Mouse (Mus musculus) hindbrain, postnatal 0 days (tissue): ENCODE data around the gene OR5BS1P. TPM values are rescaled to one million over a fixed set of nuclear protein-coding genes. Genes with fewer than 3 reads are reported as not detected.

ENCODE experiments used
- ATAC-seq: fragments of 200-750 bp; cut with Nextera tagmentation; 2 replicates; pipeline ENCODE4 v1.8.0; 2017; ENCODE audit warnings: mild to moderate bottlenecking, moderate TSS enrichment, moderate library complexity
- DNase-seq: peaks from one replicate; pipeline ENCODE4 v3.0.0-alpha.2; 2015; ENCODE audit warnings: low spot score
- H3K27ac ChIP-seq: fragments of 300-500 bp; sonication (generic); 2 replicates; pipeline ENCODE4 v1.5.1; 2014; ENCODE audit warnings: mild to moderate bottlenecking
- H3K27me3 ChIP-seq: fragments of 300-500 bp; sonication (generic); 2 replicates; pipeline ENCODE4 v1.6.1; 2014; ENCODE audit warnings: low read length, mixed read lengths; ENCODE audit not compliant: insufficient read depth
- H3K36me3 ChIP-seq: fragments of 300-500 bp; sonication (generic); 2 replicates; pipeline ENCODE4 v1.6.1; 2014; ENCODE audit warnings: low read length, mixed read lengths; ENCODE audit not compliant: insufficient read depth
- H3K4me1 ChIP-seq: fragments of 300-500 bp; sonication (generic); 2 replicates; pipeline ENCODE4 v1.6.1; 2014; ENCODE audit warnings: antibody characterized with exemption, low read length, mixed read lengths; ENCODE audit not compliant: insufficient read depth
- H3K4me2 ChIP-seq: fragments of 300-500 bp; sonication (generic); 2 replicates; pipeline ENCODE4 v1.6.1; 2014; ENCODE audit warnings: low read depth, mild to moderate bottlenecking, low read length, moderate library complexity, mixed read lengths
- H3K4me3 ChIP-seq: fragments of 300-500 bp; sonication (generic); 2 replicates; pipeline ENCODE4 v1.5.1; 2014; ENCODE audit warnings: low read length
- H3K9ac ChIP-seq: fragments of 300-500 bp; sonication (generic); replicated peaks from 2 replicates; pipeline ENCODE4 v1.6.1; 2014; ENCODE audit warnings: mild to moderate bottlenecking, low read length, moderate library complexity, mixed read lengths
- H3K9me3 ChIP-seq: fragments of 300-500 bp; sonication (generic); 2 replicates; pipeline ENCODE4 v1.6.1; 2016; ENCODE audit warnings: low read length, mixed read lengths
- CTCF ChIP-seq: IDR thresholded peaks from 2 replicates; pipeline ENCODE4 v1.5.1; 2016; ENCODE audit warnings: antibody characterized with exemption, control low read depth, low read depth
- WGBS: fragments of 180-500 bp; shearing (Covaris S2); extraction: QIAGEN DNeasy Blood & Tissue Kit; methylation state at CpG from one replicate; pipeline ENCODE4 v1.1.7; 2014; 5-methylcytosine and 5-hydroxymethylcytosine counted together
- polyA plus RNA-seq: library from polyadenylated mRNA; unstranded; fragments of >200 nt; fragmentation: Nextera tagmentation; extraction: Ambion mirVana; gene quantifications from 2 replicates; pipeline ENCODE4 v1.2.1, GENCODE M21; 2015
- total RNA-seq: library from RNA; depleted of rRNA; stranded (reverse); fragments of >200 nt; gene quantifications from 2 replicates; pipeline ENCODE4 v1.2.3, GENCODE M21; 2014

OR5BS1P gene
- total and polyA plus RNA-seq, 2 experiments from 2014 or later: not detected

DNA sequence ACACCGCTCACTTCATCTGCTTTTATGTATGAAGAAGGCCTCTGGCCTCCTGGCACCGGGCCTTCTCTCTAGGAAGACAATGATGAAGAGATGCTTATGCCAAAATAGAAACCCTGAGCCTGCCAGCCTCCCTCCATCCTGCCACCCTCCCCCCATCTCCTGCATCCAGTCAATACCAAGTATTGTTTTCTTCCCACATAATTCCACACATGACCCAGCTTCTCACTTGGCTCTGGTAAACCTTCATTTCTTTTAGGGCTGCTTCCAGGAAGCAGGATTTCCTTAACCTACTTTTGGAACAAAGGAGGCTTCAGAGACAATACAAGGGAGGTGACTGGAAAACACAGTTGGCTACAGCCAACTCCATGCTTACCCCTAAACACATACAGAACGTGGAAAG, 13.0 kb downstream of the OR5BS1P start, which contains the start of gene Lalba:
TSS of gene Lalba (minus strand) at position 21 of the 400 bp plus-strand sequence.
- H3K27ac ChIP-seq: no peak within 1 kb of the TSS
- no peak within 1 kb of the TSS for H3K4me3 ChIP-seq
- no peak within 1 kb of the TSS for H3K4me2 ChIP-seq
- H3K9me3 ChIP-seq: no peaks in the 10 kb centered on the region
- ATAC-seq: no peak
- DNase-seq: no peak
- no peaks in the 10 kb centered on the region for H3K27me3 ChIP-seq
- no peak for TF ChIP-seq CTCF
- no peak within 1 kb of the TSS for H3K9ac ChIP-seq
- peaks cover 3% of the 10 kb centered on the region; the same call in 1 of the 2 replicates for H3K4me1 ChIP-seq
- H3K36me3 ChIP-seq: no peaks in the 10 kb centered on the region
- WGBS: 47% methylated on average over 3 of the region's 3 CpGs

- Histone ChIP-seq H3K27ac (no peak overlapping the region), H3K4me3 (no peak overlapping the region), H3K4me2 (no peak overlapping the region), H3K4me1 (peaks cover 3% of the 10 kb centered on the region; the same call in 1 of the 2 replicates), H3K36me3 (no peaks in the 10 kb centered on the region), H3K9ac (no peak overlapping the region), H3K9me3 (no peaks in the 10 kb centered on the region), H3K27me3 (no peaks in the 10 kb centered on the region)
- ATAC-seq: no peak
- 79% methylated on average over 18 of the region's 18 CpGs for WGBS
- DNase-seq: no peak
- no peak for TF ChIP-seq CTCF
Observed at GRCm38 (mm10) chr15:98483907-98484886, 14.5 kb downstream of the OR5BS1P start.

GRCm38 (mm10) chr15:98486433-98487021, 16.8 kb downstream of the OR5BS1P start:
- H3K36me3 ChIP-seq: no peaks in the 10 kb centered on the region
- H3K9ac ChIP-seq: no peak overlapping the region
- H3K27ac ChIP-seq: no peak overlapping the region
- no peaks in the 10 kb centered on the region for H3K27me3 ChIP-seq
- H3K9me3 ChIP-seq: no peaks in the 10 kb centered on the region
- no peak for TF ChIP-seq CTCF
- H3K4me2 ChIP-seq: no peak overlapping the region
- H3K4me3 ChIP-seq: no peak overlapping the region
- ATAC-seq (no peak), DNase-seq (no peak)
- WGBS: 93% methylated on average over 8 of the region's 8 CpGs
- peaks cover 3% of the 10 kb centered on the region; the same call in 1 of the 2 replicates for H3K4me1 ChIP-seq

GRCm38 (mm10) chr15:98491332-98491731, 21.6 kb downstream of the OR5BS1P start:
- H3K4me2 ChIP-seq: no peak overlapping the region
- no peaks in the 10 kb centered on the region for H3K36me3 ChIP-seq
- no peaks in the 10 kb centered on the region for H3K4me1 ChIP-seq
- H3K27me3 ChIP-seq: no peaks in the 10 kb centered on the region
- WGBS: 79% methylated on average over 2 of the region's 2 CpGs
- no peak for DNase-seq
- no peaks in the 10 kb centered on the region for H3K9me3 ChIP-seq
- no peak for TF ChIP-seq CTCF
- no peak for ATAC-seq
- H3K4me3 ChIP-seq: no peak overlapping the region
- no peak overlapping the region for H3K27ac ChIP-seq
- no peak overlapping the region for H3K9ac ChIP-seq

GRCm38 (mm10) chr15:98492102-98492501, 22.4 kb downstream of the OR5BS1P start, which contains the start of gene Olfr279:
Gene Olfr279, plus strand, starts transcription at chr15:98492402.
- Histone ChIP-seq H3K36me3 (no peaks in the 10 kb centered on the region), H3K4me1 (no peaks in the 10 kb centered on the region), H3K27me3 (no peaks in the 10 kb centered on the region), H3K4me2 (no peak within 1 kb of the TSS), H3K9ac (no peak within 1 kb of the TSS), H3K9me3 (no peaks in the 10 kb centered on the region), H3K4me3 (no peak within 1 kb of the TSS), H3K27ac (no peak within 1 kb of the TSS)
- 57% methylated on average over 4 of the region's 4 CpGs for WGBS
- no peak for ATAC-seq
- DNase-seq: no peak
- TF ChIP-seq CTCF: no peak

GRCm38 (mm10) chr15:98497631-98498030, 27.9 kb downstream of the OR5BS1P start:
- no peak overlapping the region for H3K4me3 ChIP-seq
- H3K9ac ChIP-seq: no peak overlapping the region
- no peak for DNase-seq
- WGBS: 85% methylated on average over 17 of the region's 17 CpGs
- no peaks in the 10 kb centered on the region for H3K27me3 ChIP-seq
- H3K36me3 ChIP-seq: no peaks in the 10 kb centered on the region
- no peak for ATAC-seq
- no peaks in the 10 kb centered on the region for H3K9me3 ChIP-seq
- no peak for TF ChIP-seq CTCF
- no peak overlapping the region for H3K4me2 ChIP-seq
- no peaks in the 10 kb centered on the region for H3K4me1 ChIP-seq
- H3K27ac ChIP-seq: no peak overlapping the region
